Mouse (Mus musculus) c-Kit-positive CD71-positive TER-119-positive erythroid progenitor cells, embryonic 14.5 days (primary cell): Measurements from ENCODE around the gene Gm5089.

Source experiments
- DNase-seq: peaks from one replicate; pipeline ENCODE4 v3.0.0-alpha.2; 2013; ENCODE audit warnings: low spot score

Gene Gm5089

GRCm38 (mm10) chr14:122477971-122478573 is 27.2 kb upstream of the Gm5089 start:
- no peak for DNase-seq

GRCm38 (mm10) chr14:122477261-122477671 is 26.4 kb upstream of the Gm5089 start:
- no peak for DNase-seq

GRCm38 (mm10) chr14:122476822-122477215 is 25.9 kb upstream of the Gm5089 start:
- DNase-seq = no peak

- DNase-seq = no peak
Measured at GRCm38 (mm10) chr14:122476041-122476821, 25.3 kb upstream of the Gm5089 start.

GRCm38 (mm10) chr14:122475557-122476040 is 24.7 kb upstream of the Gm5089 start:
- no peak for DNase-seq

- no peak for DNase-seq
Measured at GRCm38 (mm10) chr14:122474891-122475556, 24.1 kb upstream of the Gm5089 start, which contains the start of gene Zic2. Zic2 (plus strand) TSS chr14:122475435.

- no peak for DNase-seq
Measured at GRCm38 (mm10) chr14:122474041-122474890, 23.4 kb upstream of the Gm5089 start.

GRCm38 (mm10) chr14:122473211-122473751 is 22.4 kb upstream of the Gm5089 start:
- no peak for DNase-seq

GRCm38 (mm10) chr14:122472647-122473046 is 21.7 kb upstream of the Gm5089 start:
- DNase-seq = no peak

- no peak for DNase-seq
Measured at GRCm38 (mm10) chr14:122472161-122472560, 21.2 kb upstream of the Gm5089 start.

- no peak for DNase-seq
Measured at GRCm38 (mm10) chr14:122471449-122472085, 20.7 kb upstream of the Gm5089 start.

- DNase-seq = no peak
Measured at GRCm38 (mm10) chr14:122468971-122469755, 18.2 kb upstream of the Gm5089 start.

- DNase-seq = no peak
Measured at GRCm38 (mm10) chr14:122467926-122468841, 17.3 kb upstream of the Gm5089 start.

GRCm38 (mm10) chr14:122466756-122467362 is 15.9 kb upstream of the Gm5089 start:
- DNase-seq = no peak

GRCm38 (mm10) chr14:122465931-122466490 is 15.1 kb upstream of the Gm5089 start:
- DNase-seq = no peak

GRCm38 (mm10) chr14:122464763-122465741 is 14.1 kb upstream of the Gm5089 start, which contains the start of gene Zic5:
Zic5 (minus strand) TSS chr14:122465677.
- no peak for DNase-seq

- no peak for DNase-seq
Measured at GRCm38 (mm10) chr14:122464351-122464762, 13.4 kb upstream of the Gm5089 start.
